Mouse (Mus musculus) testis, adult 10 weeks (tissue): ENCODE results near the gene Mylk3. TPM values are rescaled to one million over a fixed set of nuclear protein-coding genes. Genes with fewer than 3 reads are reported as not detected.

ENCODE experiments used
- polyA plus RNA-seq: library from polyadenylated mRNA; stranded (reverse); fragments of 350-450 nt; fragmentation: Illumina TruSeq; extraction: RNeasy Lipid Tissue Mini Kit (QIAGEN cat#74804); gene quantifications from one replicate; pipeline ENCODE4 v1.2.3, GENCODE M21; 2014; ENCODE audit warnings: low read depth, low replicate concordance

Mylk3 gene
- polyA plus RNA-seq: 1.1 TPM

GRCm38 (mm10) chr8:85386205-85386604 lies at the start of gene Mylk3:
Gene Mylk3 (minus strand): TSS chr8:85386345.

GRCm38 (mm10) chr8:85432168-85433016 lies 46.2 kb upstream of the Mylk3 start, which contains the start of gene 4921524J17Rik:
Gene 4921524J17Rik (minus strand): TSS chr8:85432833.

GRCm38 (mm10) chr8:85299434-85300077 lies 86.6 kb downstream of the Mylk3 start, which contains the start of the genes Orc6 and Vps35:
Gene Orc6 (plus strand): TSS chr8:85299632.
Gene Vps35 (minus strand): TSS chr8:85299802.

Other genes with a start within 250 kb of the Mylk3 start
- not detected for gene Cks1brt, start 234.4 kb downstream of the Mylk3 start, polyA plus RNA-seq
- 0.67 TPM for gene Olfr371, start 160.4 kb downstream of the Mylk3 start, polyA plus RNA-seq
- gene Orc6, start 86.7 kb downstream of the Mylk3 start, polyA plus RNA-seq: 50.5 TPM
- gene Vps35, start 86.5 kb downstream of the Mylk3 start, polyA plus RNA-seq: 247 TPM
- 60.8 TPM for gene 4921524J17Rik, start 46.5 kb upstream of the Mylk3 start, polyA plus RNA-seq
- gene Gpt2, start 106.2 kb upstream of the Mylk3 start, polyA plus RNA-seq: 22.2 TPM
- gene Dnaja2, start 169.0 kb upstream of the Mylk3 start, polyA plus RNA-seq: 226 TPM